Mouse (Mus musculus) hindbrain, embryonic 10.5 days (tissue): ENCODE measurements around the gene Atp9a. TPM values are rescaled to one million over a fixed set of nuclear protein-coding genes. Genes with fewer than 3 reads are reported as not detected.

Experiments used
- DNase-seq: peaks from one replicate; pipeline ENCODE4 v3.0.0-alpha.2; 2017; ENCODE audit warnings: low spot score
- H3K27ac ChIP-seq: fragments of 300-500 bp; sonication (generic); 2 replicates; pipeline ENCODE4 v1.5.1; 2016; ENCODE audit warnings: mild to moderate bottlenecking, moderate library complexity
- H3K27me3 ChIP-seq: fragments of 300-500 bp; sonication (generic); 2 replicates; pipeline ENCODE4 v1.6.1; 2016; ENCODE audit warnings: mild to moderate bottlenecking; ENCODE audit not compliant: poor library complexity, insufficient read depth, severe bottlenecking
- H3K36me3 ChIP-seq: fragments of 300-500 bp; sonication (generic); 2 replicates; pipeline ENCODE4 v1.6.1; 2016; ENCODE audit warnings: mild to moderate bottlenecking, moderate library complexity
- H3K4me1 ChIP-seq: fragments of 300-500 bp; sonication (generic); replicated peaks from 2 replicates; pipeline ENCODE4 v1.6.1; 2016; ENCODE audit warnings: mild to moderate bottlenecking
- H3K4me3 ChIP-seq: fragments of 300-500 bp; sonication (generic); 2 replicates; pipeline ENCODE4 v1.5.1; 2016; ENCODE audit warnings: mild to moderate bottlenecking, moderate library complexity
- H3K9me3 ChIP-seq: fragments of 300-500 bp; sonication (generic); 2 replicates; pipeline ENCODE4 v1.6.1; 2016; ENCODE audit warnings: mild to moderate bottlenecking, moderate library complexity
- WGBS: fragments of 180-500 bp; shearing (Covaris S2); methylation state at CpG from one replicate; pipeline ENCODE4 v1.1.7; 2016; 5-methylcytosine and 5-hydroxymethylcytosine counted together
- polyA plus RNA-seq: library from polyadenylated mRNA; unstranded; fragments of >200 nt; fragmentation: Nextera tagmentation; extraction: Ambion mirVana; gene quantifications from 2 replicates; pipeline ENCODE4 v1.2.1, GENCODE M21; 2016

Atp9a gene
- polyA plus RNA-seq, 1 experiment from 2014 or later, result 20.1 TPM

DNA sequence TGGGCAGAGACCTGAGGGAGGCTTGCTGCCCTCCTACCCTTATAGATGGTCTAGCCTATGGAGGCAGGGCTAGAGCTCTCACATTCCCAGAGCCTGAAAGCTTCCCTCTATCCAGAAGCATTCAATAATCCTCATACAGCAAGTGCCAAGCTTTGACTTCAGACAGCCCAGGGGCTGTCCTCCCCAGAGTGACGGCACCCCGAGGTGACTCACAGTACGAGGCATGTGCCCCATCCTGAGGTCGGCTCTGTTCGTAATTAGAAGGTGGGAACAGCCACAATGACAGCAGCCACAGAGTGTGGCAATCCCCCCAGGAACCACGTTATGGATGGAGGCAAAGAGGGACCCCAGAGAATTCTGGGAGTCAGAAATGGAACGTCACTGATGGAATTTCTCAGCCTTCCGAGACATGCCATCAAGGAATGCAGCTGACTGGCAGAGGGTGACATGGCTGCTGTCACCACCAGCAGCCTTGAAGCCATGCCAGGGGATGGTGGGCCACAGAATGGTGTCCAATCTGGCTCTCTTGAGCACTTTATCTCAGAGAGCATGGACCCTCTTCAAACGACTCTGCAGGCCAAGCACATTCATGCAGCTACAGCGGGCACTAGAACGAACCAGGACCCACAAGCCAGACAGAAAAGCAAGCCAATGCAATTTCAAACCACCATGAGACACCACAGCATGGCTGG, 121.0 kb downstream of the Atp9a start:
- Histone ChIP-seq H3K36me3 (no peaks in the 10 kb centered on the region), H3K27ac (no peak overlapping the region), H3K9me3 (peaks cover 8% of the 10 kb centered on the region; the same call in 1 of the 2 replicates), H3K4me3 (no peak overlapping the region), H3K4me1 (peaks cover 6% of the 10 kb centered on the region), H3K27me3 (no peaks in the 10 kb centered on the region)
- DNase-seq, result no peak
- 78% methylated on average over 11 of the region's 11 CpGs for WGBS

DNA sequence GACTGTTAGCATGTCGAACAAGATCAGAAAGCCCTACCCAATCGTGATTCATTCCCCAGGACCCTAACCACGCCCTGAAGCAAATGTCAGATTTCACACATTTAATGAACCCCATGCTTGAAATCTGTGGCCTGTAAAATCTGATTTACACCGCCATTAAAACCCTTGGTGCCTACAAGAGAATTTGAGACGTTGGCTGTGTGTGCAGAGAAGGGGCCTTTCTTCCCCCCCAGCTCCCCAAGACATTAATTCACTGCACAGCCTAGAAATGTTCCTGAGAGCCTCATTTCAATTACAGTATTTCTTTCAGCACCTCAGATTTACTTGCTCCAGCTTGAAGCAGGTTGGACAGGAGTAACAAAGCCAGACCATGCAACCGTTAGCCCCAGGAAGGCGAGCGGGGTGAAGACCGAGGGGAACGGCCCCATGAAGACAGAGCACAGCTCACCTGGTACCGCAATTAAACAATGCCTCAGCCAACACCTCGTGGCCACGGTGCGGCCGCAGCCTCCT, 123.9 kb downstream of the Atp9a start:
- Histone ChIP-seq H3K27ac (no peak overlapping the region), H3K4me1 (peaks cover 14% of the 10 kb centered on the region; the same call in 1 of the 2 replicates), H3K9me3 (no peaks in the 10 kb centered on the region), H3K36me3 (no peaks in the 10 kb centered on the region), H3K27me3 (no peaks in the 10 kb centered on the region), H3K4me3 (no peak overlapping the region)
- WGBS, result 86% methylated on average over 15 of the region's 15 CpGs
- no peak for DNase-seq

DNA sequence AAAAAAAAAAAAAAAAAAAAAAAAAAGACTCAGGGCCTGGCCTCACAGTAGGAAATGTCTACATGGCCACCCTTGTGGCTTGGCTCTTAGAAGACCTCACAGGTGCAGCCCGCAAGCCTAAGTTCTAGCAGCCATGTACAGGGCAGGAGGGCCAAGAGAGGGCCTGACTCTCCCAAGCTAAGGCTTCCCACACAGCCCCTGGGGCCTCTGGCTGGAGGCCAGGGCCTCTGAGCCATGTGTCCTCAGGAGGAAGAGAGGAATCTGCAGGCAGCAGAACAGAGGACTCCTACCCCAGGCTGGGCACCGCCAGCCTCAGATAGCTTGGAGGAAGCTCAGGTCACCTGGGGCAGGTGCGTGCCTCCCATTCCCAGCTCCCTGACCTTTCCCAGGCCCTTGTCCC, 127.0 kb downstream of the Atp9a start:
- Histone ChIP-seq H3K9me3 (no peaks in the 10 kb centered on the region), H3K27ac (peak overlapping the region; percentile 53; the same call in 1 of the 2 replicates), H3K36me3 (no peaks in the 10 kb centered on the region), H3K4me1 (peaks cover 18% of the 10 kb centered on the region; the same call in 1 of the 2 replicates), H3K4me3 (no peak overlapping the region), H3K27me3 (no peaks in the 10 kb centered on the region)
- 80% methylated on average over 3 of the region's 3 CpGs for WGBS
- DNase-seq, result no peak

DNA sequence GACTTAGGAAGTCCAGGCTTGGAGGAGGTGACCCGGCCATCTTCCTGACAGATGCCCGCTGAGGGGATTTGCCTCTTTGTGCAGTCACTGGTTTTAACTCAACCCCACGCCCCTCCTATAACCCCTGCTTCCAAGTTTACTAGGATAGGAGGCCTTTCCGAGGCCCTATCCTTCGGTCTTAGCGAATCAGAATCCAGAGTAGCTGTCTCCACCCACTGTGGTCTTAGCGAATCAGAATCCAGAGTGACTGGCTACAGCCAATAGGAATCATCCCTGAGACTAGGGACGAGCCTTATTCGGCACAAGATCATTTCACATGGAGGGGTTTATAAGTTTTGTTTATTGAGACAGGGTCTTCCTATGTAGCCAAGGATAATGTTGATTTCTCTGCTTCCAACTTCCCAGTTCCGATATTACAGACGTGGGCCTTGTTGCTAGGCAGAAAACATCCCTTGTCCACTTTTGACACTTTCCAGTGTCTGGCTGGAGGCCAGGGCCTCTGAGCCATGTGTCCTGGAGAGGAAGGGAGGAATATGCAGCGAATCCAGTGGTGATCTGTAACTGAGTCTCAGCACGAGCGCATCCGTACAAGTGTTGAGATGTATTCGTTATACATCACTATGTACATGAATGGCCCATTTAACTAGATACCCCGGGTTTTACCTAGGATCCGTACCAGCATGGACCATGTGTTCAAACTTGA, 127.9 kb downstream of the Atp9a start:
- no peaks in the 10 kb centered on the region for H3K27me3 ChIP-seq
- no peaks in the 10 kb centered on the region for H3K9me3 ChIP-seq
- no peak overlapping the region for H3K4me3 ChIP-seq
- WGBS, result 80% methylated on average over 18 of the region's 18 CpGs
- no peak for DNase-seq
- H3K27ac ChIP-seq, result 0 out of 2 replicates have a peak overlapping the region, but pooled peaks have one; percentile 16
- H3K36me3 ChIP-seq, result no peaks in the 10 kb centered on the region
- peaks cover 25% of the 10 kb centered on the region for H3K4me1 ChIP-seq

DNA sequence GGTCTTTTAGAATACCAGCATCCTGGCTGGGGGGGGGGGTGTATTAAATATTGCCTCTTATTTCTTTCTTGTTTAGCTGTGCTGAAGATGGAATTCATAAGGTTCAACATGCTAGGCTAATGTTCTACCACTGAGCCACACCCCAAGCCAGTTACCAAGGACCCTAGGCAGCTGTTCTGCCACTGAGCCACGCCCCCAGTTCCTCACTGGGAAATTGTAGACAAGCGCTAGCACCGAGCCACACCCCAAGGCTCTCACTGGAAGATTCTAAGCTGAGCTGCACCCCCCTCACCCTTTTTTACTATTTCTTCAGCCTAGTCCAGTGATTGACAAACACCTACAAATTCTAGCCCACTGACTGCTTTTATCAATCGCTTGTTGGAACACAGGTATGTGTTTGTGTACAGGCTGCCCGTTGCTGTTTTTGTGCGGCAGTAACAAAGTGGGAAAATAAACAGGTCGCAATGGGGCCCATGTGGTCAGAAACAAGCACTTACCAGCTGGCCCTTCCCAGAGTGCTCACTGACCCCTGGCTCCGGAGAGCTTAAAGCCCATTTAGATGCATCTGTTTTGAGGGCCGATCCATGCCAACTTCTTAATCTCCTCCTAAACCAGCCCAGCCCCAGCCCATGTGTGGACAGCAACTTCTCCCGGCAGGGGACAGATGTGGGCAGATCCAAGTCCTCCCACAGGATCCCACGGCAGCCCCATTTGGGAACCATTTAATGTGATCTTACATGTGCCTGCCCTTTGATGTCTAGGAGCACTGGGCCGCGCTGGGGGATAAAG, 128.9 kb downstream of the Atp9a start:
- Histone ChIP-seq H3K36me3 (no peaks in the 10 kb centered on the region), H3K27ac (no peak overlapping the region), H3K4me3 (no peak overlapping the region), H3K27me3 (0 out of 2 replicates have a peak, but pooled peaks cover 3% of the 10 kb centered on the region), H3K4me1 (peaks cover 30% of the 10 kb centered on the region), H3K9me3 (no peaks in the 10 kb centered on the region)
- no peak for DNase-seq
- WGBS, result 58% methylated on average over 13 of the region's 13 CpGs

DNA sequence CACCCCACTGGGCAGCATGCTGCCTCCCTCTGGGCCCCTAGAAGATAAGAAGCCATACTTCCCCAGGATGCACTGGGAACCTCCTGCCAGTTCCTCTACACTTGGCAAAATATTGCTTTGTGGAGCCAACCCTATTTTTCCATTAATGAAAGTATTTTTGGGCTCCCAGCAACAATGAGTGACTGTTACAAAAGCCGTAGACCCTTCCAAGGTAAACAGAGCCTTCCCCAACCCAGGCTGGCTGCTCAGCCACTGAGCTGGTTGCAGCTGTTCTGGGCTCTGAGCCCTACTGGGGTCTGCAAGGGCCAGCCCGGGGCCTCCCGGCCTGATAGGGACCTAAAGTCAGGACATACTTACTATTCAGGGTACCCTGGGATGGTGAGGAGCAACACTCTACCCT, 131.3 kb downstream of the Atp9a start:
- H3K27me3 ChIP-seq, result 0 out of 2 replicates have a peak, but pooled peaks cover 11% of the 10 kb centered on the region
- H3K27ac ChIP-seq, result no peak overlapping the region
- no peaks in the 10 kb centered on the region for H3K9me3 ChIP-seq
- DNase-seq, result no peak
- H3K4me3 ChIP-seq, result no peak overlapping the region
- WGBS, result 82% methylated on average over 3 of the region's 3 CpGs
- H3K4me1 ChIP-seq, result peaks cover 30% of the 10 kb centered on the region
- no peaks in the 10 kb centered on the region for H3K36me3 ChIP-seq

DNA sequence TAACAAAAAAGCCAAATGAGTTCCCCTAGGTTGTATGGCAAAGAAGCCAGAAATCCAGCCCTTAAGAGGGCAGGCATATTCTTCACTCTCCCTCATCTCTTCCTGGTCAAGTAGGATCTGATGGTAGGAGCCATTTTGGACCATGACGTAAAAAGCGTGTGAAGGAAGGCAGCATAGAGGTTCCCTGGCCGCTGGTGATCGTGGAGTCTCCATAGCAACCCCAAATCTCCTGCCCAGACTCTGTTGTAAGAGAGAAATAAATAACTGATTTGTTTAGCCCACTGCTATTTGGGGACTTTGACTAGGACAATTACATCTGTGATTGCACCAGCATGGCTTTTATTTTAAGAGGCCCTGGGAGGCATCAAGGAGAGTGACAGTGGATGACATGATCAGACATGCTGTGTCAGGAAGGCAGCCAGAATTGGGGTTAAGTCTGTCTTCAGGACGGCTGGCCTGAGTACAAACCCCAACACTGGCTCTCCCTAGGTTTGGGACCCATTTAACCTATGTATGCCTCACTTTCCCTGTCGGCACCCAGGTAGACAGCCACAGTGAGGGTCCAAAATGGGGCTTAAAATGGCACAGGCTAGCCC, 132.5 kb downstream of the Atp9a start:
- Histone ChIP-seq H3K27ac (no peak overlapping the region), H3K4me3 (no peak overlapping the region), H3K36me3 (no peaks in the 10 kb centered on the region), H3K27me3 (0 out of 2 replicates have a peak, but pooled peaks cover 15% of the 10 kb centered on the region), H3K9me3 (no peaks in the 10 kb centered on the region), H3K4me1 (peaks cover 24% of the 10 kb centered on the region)
- no peak for DNase-seq
- 67% methylated on average over 6 of the region's 6 CpGs for WGBS

DNA sequence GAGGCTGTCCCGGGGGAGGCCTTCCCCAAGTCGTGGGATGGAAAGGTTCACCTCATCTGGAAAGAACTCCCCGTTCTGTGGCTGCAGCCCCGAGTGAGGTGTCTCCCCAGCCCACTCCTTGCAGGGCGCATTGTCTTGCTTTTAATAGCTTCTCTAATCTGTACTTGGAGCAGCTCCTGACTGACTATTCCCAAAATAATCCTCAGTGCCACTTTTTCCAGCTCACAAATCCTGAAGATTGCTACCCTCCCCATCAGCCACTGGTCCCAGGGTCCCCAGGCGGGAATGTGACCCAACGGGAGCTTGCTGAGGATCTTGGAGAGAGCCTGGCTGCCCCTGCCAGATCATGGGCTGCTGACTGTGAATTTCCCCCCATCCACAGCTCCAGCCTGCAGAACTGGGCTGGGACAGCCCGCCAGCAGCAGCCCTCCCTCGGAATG, 134.1 kb downstream of the Atp9a start:
- Histone ChIP-seq H3K36me3 (no peaks in the 10 kb centered on the region), H3K27me3 (peaks cover 31% of the 10 kb centered on the region), H3K4me3 (no peak overlapping the region), H3K27ac (0 out of 2 replicates have a peak overlapping the region, but pooled peaks have one; percentile 26), H3K9me3 (no peaks in the 10 kb centered on the region), H3K4me1 (peaks cover 18% of the 10 kb centered on the region)
- no peak for DNase-seq
- 65% methylated on average over 9 of the region's 9 CpGs for WGBS

DNA sequence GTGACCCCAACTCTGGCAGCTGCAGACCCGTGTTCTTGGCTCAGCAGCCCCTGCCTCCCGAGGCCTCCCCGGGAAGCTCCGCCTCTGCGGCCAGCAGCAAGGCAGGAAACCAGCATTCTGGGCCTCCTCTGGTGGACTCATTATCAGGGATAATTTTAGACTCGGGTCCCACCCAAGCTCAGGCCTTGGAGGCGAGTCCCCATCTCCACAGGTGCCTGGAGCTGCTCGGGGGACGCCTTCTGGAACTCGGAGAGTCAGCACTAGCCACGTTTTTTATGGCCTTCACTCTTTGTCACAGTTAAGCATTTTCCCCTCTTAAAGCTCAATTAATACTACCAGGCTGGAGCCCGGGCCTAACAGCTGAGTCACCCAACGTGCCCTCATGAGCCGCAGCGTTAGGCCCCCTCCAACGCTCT, 137.5 kb downstream of the Atp9a start:
- WGBS, result 50% methylated on average over 16 of the region's 16 CpGs
- no peak overlapping the region for H3K4me3 ChIP-seq
- no peaks in the 10 kb centered on the region for H3K9me3 ChIP-seq
- no peaks in the 10 kb centered on the region for H3K36me3 ChIP-seq
- no peak overlapping the region for H3K27ac ChIP-seq
- H3K4me1 ChIP-seq, result peaks cover 40% of the 10 kb centered on the region
- H3K27me3 ChIP-seq, result peaks cover 66% of the 10 kb centered on the region
- no peak for DNase-seq

DNA sequence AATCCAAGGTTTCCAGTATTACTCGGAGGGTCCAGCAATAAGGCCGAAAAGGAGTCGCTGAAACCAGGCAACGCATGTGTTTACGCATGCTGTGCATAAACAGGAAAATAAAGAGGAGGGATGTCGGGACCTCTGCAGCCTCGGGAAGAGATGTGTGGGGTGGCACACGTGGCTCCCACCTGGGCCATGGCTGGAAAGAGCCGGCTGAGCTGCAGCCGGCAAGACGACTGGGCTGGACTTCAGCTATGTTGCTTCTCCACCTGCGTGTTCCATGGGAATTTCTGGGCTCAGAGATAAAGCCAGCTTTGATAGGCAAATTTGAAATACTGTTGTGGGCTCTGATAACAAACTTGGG, 139.8 kb downstream of the Atp9a start:
- no peaks in the 10 kb centered on the region for H3K36me3 ChIP-seq
- H3K4me1 ChIP-seq, result peaks cover 36% of the 10 kb centered on the region
- peaks cover 84% of the 10 kb centered on the region for H3K27me3 ChIP-seq
- no peak overlapping the region; the same call in 1 of the 2 replicates for H3K27ac ChIP-seq
- no peaks in the 10 kb centered on the region for H3K9me3 ChIP-seq
- 24% methylated on average over 12 of the region's 12 CpGs for WGBS
- peak overlapping the region; percentile 62; the same call in 1 of the 2 replicates for H3K4me3 ChIP-seq
- DNase-seq, result no peak

DNA sequence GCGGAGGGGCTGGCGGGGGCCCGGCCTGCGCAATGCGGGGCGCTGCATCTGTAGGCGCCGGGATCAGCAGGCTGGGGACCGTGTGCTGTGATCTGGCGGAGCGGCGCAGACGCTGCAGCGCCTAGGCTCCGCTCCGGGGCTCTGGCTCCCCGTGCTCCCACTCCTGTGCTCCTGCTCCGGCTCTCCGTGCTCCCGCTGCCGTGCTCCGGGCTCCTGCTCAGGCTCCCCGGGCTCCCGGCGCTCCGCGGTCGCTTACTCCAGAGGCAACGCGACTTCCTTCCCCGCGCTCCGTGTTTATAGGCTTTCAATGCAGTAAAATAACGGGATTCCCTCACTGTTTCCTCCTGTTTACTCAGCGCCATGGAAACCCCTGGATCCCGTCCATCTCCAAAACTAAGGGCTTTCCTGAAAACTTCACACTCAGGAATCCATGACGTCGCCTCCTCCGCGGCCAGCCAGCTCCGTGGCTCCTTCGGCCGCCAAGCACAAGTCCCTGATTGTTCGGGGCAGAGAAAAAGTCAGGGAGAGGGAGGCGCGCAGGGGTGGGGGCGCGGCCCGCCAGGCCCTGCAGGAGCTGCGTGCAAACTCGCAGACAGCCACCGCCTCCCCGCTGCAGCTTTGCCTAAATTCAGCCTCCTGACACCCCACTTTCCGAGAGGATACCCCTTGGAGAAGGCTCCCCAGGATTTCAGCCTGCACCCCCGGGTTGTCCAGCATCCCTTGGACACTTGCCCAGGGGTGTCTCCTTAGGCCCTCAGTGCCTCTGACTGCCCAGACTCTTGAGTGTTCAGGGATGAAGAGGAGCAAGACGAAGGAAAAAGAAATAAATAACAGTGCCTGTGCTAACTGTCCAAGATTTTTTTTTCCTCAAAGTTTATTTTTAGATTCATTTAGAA, 140.5 kb downstream of the Atp9a start, which contains the start of gene Nfatc2:
TSS of gene Nfatc2 (minus strand) at position 167 of the 896 bp plus-strand sequence.
- DNase-seq, result peak; percentile 77
- no peaks in the 10 kb centered on the region for H3K9me3 ChIP-seq
- under 1% methylated on average over 56 of the region's 56 CpGs for whole genome bisulfite sequencing
- peak within 1 kb of the TSS; percentile 77 for H3K27ac ChIP-seq
- H3K27me3 ChIP-seq, result peaks cover 87% of the 10 kb centered on the region
- peak within 1 kb of the TSS; percentile 62 for H3K4me3 ChIP-seq
- peaks cover 36% of the 10 kb centered on the region for H3K4me1 ChIP-seq
- no peaks in the 10 kb centered on the region for H3K36me3 ChIP-seq
